Mouse (Mus musculus) liver, adult 2 months (tissue): Measurements from ENCODE around the gene Paqr4.

Source experiments
- CTCF ChIP-seq: fragments of 200-500 bp; IDR thresholded peaks from 2 replicates; pipeline ENCODE4 v1.5.1; 2011; ENCODE audit warnings: low read depth, low read length, control low read depth
- POLR2A ChIP-seq: fragments of 200-500 bp; IDR thresholded peaks from 2 replicates; pipeline ENCODE4 v1.6.1; 2011; ENCODE audit warnings: low read length, control low read depth; ENCODE audit not compliant: insufficient read depth; ENCODE audit errors: extremely low read depth

DNA sequence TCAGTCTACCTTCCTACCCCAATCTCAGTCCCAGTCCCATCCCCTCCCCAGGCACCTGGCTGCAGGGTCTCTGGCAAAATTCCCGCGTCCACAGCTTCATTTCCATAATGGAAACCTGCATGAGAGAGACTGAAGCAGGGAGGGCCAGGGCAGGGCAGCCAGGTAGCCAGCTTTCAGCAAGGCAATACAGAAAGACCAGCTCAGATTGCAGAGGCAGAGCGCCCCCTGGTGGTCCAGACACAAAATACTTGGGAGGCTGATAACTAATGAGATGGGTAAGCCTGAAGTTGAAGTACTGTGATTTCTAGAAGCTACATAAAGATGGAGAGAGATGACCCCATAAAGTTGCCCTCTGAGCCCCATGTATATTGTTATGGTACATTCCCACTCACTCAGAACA lies 34.5 kb downstream of the Paqr4 start:
- TF ChIP-seq POLR2A (no peak), CTCF (peak; percentile 85)
